Mouse (Mus musculus) small intestine, adult 2 months (tissue): ENCODE results near the gene Ulk4.

Source experiments
- CTCF ChIP-seq: fragments of 200-500 bp; IDR thresholded peaks from 2 replicates; pipeline ENCODE4 v1.5.1; 2012; ENCODE audit warnings: low read depth, mild to moderate bottlenecking, control low read depth, inconsistent platforms, low read length, moderate library complexity, mixed read lengths; ENCODE audit not compliant: insufficient replicate concordance, insufficient read length; ENCODE audit errors: extremely low read depth
- POLR2A ChIP-seq: fragments of 200-500 bp; IDR thresholded peaks from 2 replicates; pipeline ENCODE4 v1.6.1; 2012; ENCODE audit warnings: low read depth, mild to moderate bottlenecking, control low read depth, inconsistent platforms, low read length, moderate library complexity

- TF ChIP-seq CTCF: no peak
- TF ChIP-seq POLR2A: no peak
These were observed 302.8 kb downstream of the Ulk4 start for GRCm38 (mm10) chr9:120974209-120974608.
